Mouse (Mus musculus) ovary, adult 18-20 months (tissue): Measurements from ENCODE around the gene Chrdl2.

Experiments
- DNase-seq: peaks from one replicate; pipeline ENCODE4 v3.0.0; 2022; ENCODE audit warnings: low spot score, mixed read lengths

Gene Chrdl2

DNA sequence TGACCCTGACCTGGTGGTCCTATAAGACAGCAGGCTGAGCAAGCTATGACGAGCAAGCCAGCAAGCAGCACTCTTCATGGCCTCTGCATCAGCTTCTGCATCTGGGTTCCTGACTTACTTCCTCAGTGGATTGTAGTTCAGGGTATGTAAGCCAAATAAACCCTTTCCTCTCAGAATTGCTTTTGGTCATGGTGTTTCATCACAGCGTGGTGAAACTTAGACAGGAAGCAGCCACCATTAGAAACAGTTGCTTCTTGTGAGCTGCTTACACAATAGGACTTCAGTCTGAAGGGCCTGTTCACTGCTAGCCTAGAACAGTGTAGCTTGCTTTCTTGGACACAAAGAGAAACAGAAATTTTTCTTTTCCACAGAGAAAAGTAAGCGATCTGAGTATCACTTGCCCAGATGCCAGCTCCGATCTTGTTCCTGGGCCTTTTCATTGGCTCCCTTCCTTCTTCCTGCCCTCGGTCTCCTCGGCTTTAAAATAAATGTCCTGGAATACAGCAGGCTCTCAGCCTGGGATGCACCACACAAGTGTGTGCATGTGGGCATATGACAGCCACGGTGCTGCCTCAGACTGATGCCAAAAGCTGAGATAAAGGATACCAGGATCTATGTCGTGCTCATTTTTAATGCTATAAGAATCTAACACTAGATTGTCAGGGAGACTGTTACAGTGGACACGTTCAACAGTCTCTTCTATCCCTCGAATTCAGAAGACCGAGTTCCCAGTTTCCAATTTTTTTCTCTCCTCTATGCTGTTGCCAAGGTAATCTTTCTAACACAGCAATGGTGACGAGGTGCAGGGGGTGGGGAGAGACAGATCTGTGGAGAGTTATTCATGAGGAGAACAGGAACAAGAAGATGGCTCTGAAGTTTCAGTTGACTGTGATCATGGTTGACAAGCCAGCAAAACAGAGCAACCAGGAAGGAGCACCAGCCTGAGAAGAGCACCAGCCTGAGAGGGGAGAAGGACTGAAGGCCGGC, 23.4 kb upstream of the Chrdl2 start:
- no peak for DNase-seq

DNA sequence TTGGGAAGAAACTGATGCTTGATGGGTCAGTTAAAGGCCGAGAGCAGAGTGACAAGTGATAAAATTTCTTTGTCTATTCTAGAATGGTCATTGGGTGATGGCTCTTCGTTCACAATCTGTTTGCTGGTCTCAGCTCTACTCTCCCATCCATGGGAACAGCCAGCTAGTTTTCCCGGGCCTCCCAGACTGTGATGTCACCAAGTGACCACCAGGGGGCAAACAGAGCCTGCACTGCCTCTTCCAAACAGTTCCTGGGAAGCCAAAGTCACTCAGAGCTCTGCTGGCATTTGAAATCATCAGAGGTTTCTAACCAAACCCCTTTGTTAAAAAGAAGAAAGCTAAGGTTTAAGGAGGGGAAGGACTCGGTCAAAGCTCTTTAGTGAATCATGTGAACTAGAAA, 17.2 kb upstream of the Chrdl2 start:
- DNase-seq, result peak; percentile 43

DNA sequence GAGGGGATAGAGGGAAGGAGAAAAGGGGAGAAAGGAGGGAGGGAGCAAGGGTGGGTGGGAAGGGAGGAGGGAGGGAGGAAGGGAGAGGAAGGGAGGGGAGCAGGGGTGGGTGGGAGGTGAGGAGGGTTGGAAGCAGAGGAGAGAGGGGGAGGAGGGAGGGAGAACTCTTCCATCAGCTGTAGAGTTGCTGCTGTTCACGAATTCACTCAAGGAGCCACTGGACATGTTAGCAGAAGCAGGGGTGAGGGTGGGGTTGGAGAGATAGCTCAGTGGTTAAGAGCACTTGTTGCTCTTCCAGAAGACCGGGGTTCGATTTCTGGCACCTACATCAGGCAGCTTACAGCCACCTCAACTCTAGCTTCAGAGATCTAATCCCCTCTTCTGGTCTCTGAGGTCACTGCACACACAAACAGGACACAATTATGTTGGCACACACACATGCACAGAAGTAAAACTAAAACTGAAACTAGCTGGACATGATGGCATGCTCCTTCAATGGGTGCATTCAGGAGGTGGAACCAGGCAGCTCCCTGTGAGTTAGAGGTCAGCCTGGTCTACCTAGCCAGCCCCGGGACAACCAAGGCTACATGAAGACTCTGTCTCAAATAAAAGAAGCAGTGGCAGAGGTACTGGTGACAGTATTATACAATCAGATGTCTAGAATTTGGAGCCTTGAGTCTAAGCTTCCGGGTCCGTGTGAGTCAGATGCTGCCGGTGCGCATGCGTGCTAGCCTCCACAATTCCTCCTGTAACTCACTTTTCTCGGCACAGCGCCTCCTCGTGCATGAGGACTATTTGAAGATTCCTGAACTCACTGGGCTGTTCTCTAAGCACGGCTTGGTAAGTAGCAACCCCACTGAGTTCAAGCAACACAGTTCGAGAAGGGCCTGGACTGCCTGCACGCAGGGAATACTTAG, 15.9 kb upstream of the Chrdl2 start:
- DNase-seq, result no peak

DNA sequence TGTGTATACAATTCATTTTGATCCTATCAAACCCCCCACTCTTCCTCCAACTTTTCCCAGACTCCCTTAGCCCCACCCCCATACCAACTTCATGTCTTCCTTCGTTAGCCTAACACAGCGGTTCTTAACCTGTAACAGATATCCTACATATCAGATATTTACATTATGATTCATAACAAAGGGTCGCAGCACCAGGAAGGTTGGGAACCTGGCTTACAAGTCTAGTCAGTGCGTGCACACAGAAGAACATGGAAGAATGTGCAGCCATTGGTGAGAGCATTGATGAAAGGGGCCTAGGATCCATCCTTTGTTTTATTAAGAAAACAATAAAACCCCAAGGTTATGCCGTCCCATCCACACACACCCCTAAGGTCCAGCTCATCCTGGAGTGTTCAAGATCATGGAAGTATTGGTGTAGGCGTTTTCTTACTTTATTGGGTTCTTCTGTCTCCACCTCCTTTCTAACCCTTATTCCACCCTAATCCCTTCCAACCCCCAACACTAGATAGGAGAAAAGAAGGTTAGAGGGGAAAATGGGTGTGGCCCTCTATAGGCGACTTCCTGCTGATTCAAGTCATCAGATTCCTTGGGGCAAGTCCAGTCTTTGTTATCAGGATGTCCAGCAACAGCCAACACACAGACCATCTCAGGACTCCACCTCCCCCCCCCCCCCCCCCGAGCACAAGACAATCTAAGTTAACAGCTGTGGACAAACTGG, 14.8 kb upstream of the Chrdl2 start:
- DNase-seq, result no peak

DNA sequence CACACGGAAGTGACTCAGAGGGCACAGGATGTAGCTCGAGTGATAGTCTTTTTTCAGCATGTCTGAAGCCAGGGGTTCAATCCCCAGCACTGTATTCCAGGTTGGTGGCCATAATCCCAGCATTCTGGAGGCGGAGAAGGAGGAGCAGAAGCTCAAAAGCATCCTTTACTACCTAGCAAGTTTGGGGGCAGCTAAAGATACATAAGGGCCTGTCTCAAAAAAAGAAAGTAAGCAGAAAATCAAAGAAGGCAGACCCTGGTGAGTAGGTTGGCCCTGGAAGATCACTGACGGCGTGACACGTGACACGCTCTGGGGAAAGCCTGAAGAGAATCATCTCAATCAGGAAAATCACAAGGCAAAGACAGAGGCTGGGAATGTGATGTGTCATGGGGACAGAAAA, 12.8 kb upstream of the Chrdl2 start:
- DNase-seq, result no peak

DNA sequence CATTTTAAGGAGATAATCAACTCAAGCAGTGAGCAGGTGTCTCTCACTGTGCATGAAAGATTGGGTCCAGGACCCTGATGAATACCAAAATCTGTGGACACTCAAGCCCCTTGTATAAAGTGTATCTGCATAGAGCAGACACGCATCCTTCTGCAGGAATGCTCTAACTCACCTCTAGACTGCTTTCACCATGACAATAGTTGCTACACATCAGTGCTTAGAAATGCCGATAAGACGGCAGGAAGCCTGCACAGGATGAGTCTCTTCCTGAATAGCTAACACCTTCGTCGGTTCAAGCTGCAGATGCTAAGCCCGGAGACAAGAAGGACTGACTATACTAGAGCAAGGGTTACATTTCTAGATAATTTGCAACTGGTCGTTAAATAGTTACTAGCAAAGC, 10.8 kb upstream of the Chrdl2 start:
- DNase-seq, result no peak

DNA sequence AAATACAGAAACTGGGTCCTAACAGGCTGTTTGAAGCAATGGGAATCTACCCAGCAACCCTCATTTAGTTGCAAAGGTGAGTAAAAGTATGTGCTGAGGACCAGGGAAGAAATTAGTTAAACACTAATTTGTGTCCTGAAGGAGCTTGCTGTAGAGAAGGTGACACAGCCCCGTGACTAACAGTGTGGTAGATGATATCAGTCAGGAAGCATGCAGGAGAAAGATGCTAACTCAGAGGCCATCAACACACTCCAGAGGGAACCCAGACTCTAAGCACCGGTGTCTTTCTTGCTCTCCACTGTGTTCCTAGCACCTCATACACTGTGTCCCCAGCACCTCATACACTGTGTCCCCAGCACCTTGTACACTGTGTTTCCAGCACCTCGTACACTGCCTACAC, 7.3 kb upstream of the Chrdl2 start:
- DNase-seq, result no peak

DNA sequence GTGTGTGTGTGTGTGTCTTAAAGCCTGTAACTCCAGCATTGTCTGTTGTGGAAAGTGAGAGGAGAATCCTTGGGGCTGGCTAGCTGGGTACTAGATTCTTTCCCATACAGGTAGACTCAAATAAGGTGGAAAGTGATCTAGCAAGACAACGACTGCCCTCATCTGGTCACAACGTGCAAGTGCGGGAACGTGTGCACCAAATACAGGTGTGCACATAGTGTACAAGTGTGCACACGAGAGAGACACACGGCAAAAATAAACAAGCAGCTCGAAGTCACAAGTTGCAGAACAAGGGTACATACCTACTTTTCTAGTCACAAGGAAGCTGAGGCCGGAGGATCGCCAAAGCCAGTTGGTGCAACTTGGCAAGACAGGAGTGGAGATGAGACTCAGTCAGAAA, 2.2 kb upstream of the Chrdl2 start:
- DNase-seq, result no peak

DNA sequence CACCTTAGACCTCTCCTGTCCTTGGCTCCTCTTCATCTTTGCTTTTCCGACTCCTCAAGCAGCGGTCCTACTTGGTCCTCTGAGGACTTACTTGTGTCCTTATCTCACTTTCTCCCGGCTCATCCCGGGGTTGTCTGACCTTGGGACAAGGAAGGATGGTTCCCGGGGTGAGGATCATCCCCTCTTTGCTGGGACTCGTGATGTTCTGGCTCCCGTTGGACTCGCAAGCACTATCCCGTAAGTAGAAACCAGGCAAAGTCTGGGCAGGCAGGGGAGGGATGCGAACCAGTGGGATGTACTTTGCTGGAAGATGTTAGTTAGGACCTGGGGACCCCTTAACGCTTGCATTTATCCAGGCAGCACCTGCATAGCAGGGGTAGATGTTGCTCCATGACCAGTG, 439 bp downstream of the Chrdl2 start:
- no peak for DNase-seq

DNA sequence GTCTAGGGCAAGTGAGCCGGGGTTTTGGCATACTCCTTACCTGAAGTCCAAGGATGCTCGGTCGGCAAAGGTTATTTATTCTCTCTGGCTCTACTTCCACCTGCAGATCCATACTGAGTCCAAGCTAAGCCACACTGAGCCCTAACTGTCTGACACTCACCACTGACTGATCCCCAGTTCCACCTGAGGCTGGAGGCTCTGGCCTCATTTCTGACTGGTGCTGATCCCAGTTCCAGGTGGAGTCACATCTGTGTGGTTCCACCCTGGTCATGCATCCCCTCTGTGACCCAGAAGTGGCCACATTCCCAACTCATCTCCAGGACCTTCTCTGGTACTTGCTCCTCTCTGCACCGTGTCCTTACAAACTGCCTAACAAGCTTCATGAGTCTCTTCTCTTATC, 2.8 kb downstream of the Chrdl2 start:
- DNase-seq, result no peak

DNA sequence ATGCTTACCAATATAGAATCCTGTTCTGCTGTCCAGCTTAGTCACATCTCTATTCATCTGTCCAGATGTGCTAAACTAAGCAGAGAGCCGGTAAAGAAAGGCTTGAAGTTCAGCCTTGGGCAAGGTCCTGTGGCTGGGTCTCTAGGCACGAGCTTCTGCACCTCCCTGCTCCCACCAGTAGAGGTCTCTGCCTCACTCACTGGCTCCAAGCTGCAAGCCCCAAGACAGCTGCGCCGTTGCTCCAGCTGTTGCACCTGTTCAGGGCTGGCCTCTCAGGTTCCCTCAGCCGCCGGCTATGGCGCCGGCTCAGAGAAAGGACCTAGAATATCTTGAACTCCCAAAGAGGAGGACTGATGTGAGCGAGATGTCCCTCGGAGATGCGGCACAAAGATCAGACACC, 3.7 kb downstream of the Chrdl2 start:
- peak; percentile 21 for DNase-seq

DNA sequence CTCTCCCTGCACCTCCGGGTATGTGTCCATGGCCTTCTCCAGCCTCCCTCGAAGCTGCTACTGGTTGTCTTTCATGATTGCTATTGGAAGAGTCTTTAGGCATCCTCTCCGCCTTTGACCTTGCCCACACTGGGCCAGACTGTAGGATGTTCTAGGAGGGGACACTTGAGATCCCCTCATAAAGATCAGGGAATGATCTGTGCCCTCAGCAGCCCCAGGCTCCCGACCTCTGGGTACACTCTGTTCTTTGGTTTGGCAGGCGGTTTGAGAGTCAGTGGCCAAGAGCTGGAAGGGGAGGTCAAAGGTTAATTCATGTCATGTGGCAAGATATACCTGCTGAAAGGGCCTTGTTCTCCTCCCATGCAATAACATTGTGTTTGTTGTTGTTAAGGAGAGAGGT, 4.7 kb downstream of the Chrdl2 start:
- no peak for DNase-seq

DNA sequence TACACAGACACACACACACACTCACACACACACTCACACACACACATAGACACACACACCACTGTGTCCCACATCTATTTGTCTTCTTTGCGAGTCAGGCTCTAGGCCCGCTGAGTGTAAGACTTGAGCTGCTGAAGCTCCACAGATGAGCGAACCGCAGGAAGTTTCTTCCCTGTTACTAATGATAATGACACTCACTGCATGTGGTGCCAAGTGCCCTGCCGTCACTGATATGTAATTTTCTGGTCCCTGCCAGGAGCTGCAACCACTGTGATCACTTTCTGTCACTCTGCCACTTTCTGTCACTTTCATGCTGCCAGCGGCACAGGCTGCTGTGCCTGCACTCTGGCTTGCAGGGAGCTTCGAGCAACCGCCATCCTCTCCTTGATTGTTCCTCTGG, 6.1 kb downstream of the Chrdl2 start:
- DNase-seq, result no peak

DNA sequence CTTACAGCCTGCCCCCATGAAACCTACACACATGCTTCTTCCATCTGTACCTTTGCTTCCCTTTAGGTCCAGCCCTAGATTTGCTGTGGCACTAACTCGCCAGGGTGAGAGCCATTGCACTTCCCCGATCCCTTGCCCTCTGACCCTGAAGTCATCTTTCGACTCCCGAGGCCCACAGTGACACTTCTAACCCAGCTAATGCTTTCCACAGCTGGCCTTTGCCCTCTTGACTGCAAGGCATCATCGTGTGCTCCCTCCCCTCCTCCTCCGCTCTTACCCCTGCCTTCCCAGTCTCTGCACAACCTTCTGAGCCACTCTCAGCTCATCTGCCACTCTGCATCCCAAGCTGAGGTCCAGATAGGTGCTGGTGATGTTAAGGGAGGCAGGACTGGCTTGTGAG, 6.5 kb downstream of the Chrdl2 start:
- DNase-seq, result no peak

DNA sequence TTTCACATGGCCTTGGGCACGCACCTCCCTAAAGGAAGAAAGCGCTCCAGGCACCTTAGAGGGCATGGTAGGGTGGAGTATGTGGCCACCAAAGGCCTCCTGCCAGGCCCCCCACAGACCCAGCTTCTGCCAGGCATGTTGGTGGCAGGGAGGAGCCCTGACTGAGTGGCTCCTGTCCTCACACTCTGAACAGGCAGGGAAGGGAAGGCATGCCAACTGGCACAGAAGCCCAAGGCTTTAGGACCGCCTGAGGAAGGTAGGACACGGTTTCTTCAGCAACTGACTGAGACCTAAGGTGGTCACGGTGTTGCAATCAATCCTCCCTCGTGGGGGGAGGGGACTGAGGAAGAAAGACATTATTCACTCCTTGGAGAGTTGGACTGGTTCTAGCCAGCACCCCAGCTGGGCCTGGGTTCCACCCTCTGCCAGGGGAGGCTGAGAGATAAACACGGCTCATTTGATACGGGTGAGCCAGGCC, 8.2 kb downstream of the Chrdl2 start:
- DNase-seq, result peak; percentile 70

DNA sequence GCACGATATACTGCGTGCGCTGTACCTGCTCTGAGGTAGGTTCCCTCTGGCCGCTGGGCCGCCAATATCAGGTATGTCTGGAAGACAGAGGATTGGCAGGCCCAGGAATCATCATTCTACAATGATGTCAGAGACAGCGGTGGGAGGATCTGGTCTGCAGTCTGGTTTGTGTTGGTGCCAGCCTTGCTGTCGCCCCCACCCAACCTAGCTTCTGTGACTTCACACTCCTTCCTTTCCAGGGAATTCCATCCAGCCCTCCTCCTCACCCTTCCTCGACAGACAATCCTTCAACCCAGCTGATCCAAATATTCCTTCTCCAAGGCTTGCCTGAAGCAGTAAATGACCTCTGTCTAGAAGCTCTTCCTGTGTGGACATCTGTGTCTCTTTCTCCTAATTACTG, 11.1 kb downstream of the Chrdl2 start:
- no peak for DNase-seq

DNA sequence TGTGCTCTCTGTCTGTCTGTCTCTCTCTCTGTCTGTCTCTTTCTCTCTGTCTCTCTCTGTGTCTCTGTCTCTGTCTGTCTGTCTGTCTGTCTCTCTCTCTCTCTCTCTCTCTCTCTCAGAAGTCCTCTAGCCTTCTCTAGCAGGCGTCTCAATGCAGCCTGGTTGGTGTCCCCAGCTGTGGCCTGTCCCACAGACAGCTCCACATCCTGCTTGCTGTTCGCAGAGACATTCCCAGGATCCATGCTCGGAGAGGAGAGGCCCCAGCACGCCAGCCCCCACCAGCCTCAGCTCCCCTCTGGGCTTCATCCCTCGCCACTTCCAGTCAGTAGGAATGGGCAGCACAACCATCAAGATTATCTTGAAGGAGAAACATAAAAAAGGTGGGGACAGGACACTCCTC, 21.4 kb downstream of the Chrdl2 start:
- DNase-seq, result no peak

DNA sequence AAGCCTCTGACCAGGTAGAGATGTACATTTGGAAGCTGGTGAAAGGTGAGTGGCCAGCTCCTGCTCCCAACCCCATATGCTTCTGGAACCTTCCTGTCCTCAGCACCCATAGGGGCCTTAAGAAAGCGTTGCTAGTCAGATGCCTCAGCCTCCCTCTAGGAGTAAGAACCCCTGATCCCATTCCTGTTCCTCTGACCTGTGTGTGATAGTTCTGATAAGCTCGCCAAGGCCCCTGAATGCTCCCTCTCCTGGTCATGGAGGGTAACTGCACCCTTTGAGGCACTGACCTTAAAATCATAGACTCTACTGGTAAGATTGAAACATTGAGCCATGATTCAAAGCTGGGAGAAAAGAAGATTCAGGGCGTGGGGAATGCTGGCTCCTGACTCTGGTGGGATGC, 23.3 kb downstream of the Chrdl2 start:
- no peak for DNase-seq

DNA sequence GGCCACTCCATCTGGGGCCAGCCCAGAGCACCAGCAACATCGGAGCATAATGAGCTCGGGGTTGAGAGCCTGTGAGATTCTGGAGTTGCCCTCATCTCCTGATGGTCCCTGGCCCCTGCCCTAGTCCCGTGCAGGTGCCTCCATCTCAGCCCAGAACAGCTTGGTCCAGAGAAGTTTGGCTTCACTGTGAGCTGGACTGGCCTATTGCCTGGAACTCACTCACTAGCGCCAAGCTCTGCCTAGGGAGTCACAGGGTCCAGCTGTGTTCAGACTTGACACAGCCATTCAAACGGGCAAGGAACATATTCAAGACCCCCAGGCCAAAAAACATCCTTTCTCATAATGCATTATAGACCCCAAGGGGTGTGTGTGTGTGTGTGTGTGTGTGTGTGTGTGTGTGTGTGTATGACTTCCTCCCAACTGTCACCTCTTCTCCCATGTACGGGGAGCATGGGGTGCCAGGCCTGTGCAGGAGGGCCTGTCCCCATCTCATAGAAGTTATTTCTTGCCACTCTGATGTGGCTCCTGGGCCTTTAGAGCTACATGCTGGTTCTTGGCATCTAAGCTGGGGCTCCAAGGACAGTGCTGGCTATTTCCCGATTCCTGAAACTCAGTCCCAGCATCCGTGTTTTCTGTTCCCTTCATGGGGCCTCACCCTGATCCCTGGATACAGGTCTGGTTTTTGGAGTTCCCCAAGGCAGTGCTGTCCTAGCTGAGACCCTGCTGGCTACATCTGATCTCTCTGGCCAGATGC, 25.2 kb downstream of the Chrdl2 start:
- no peak for DNase-seq

DNA sequence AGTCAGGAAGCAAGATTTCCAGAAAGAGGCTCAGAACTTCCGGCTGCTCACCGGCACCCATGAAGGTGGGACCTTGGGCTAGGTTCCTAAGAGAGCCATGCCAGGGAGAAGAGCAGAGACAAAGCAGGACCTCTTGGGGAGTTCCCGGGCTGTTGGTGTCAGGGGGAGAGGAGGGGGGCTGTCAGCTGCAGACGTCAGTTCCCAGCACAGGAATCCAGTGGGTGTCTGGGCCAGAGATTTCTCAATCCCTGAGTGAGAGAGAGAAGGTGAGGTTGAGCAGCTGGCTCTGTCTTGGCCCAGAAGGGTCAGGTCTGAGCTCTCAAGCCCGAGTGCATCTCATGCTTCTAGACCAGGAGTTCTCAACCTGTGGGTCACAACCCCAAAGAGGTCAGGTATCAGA, 27.7 kb downstream of the Chrdl2 start:
- no peak for DNase-seq

DNA sequence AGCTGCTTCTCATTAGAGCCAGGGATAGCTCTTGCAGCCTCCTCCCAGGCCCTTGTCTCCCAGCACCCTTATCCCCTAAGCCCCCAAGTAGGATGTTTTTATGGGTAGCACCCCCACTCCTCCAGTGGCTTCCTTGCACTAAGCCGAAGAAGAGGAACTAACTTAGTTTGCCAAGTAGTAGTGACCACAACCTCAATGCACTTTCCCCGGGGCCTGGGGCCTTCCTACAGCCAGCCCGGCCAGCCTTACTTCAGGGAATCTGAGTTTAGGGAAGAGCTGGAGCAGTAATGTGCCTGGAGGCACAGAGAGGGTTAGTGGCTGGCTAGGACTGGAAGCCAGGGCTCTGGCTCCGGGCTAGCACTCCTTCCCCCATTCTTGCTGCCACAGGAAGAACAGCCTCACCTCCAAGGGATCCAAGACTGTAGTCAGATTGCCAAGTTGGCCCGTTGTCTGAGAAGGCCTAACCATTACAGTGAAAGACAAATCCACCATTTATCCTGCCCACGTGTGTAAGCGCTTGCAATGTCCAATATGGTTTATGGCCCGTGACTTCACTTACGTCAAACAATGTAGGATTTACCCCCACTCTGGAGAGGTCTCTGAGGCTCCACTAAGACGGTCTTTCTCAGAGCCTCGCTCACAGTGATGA, 29.0 kb downstream of the Chrdl2 start:
- no peak for DNase-seq
